Mouse (Mus musculus) liver, postnatal 0 days (tissue): ENCODE data around the gene Slc27a1. TPM values are rescaled to one million over a fixed set of nuclear protein-coding genes. Genes with fewer than 3 reads are reported as not detected.

Experiments
- ATAC-seq: fragments of 200-750 bp; cut with Nextera tagmentation; 2 replicates; pipeline ENCODE4 v1.8.0; 2017; ENCODE audit warnings: mild to moderate bottlenecking, moderate library complexity
- DNase-seq: peaks from one replicate; pipeline ENCODE4 v3.0.0-alpha.2; 2016
- H3K27ac ChIP-seq: fragments of 300-500 bp; sonication (generic); 2 replicates; pipeline ENCODE4 v1.5.1; 2014; ENCODE audit warnings: antibody characterized with exemption, moderate library complexity, mild to moderate bottlenecking, low read depth
- H3K27me3 ChIP-seq: fragments of 300-500 bp; sonication (generic); 2 replicates; pipeline ENCODE4 v1.6.1; 2014; ENCODE audit warnings: low read length, control low read depth, mixed read lengths; ENCODE audit not compliant: insufficient read depth
- H3K36me3 ChIP-seq: fragments of 300-500 bp; sonication (generic); replicated peaks from 2 replicates; pipeline ENCODE4 v1.6.1; 2014; ENCODE audit warnings: mild to moderate bottlenecking, control low read depth, low read length, moderate library complexity, mixed read lengths; ENCODE audit not compliant: insufficient read depth
- H3K4me1 ChIP-seq: fragments of 300-500 bp; sonication (generic); 2 replicates; pipeline ENCODE4 v1.6.1; 2014; ENCODE audit warnings: antibody characterized with exemption, mild to moderate bottlenecking, control low read depth; ENCODE audit not compliant: insufficient read depth
- H3K4me2 ChIP-seq: fragments of 300-500 bp; sonication (generic); 2 replicates; pipeline ENCODE4 v1.6.1; 2014; ENCODE audit warnings: low read depth, mild to moderate bottlenecking, low read length, moderate library complexity, mixed read lengths
- H3K4me3 ChIP-seq: fragments of 300-500 bp; sonication (generic); 2 replicates; pipeline ENCODE4 v1.5.1; 2014; ENCODE audit warnings: low read depth, low read length
- H3K9ac ChIP-seq: fragments of 300-500 bp; sonication (generic); replicated peaks from 2 replicates; pipeline ENCODE4 v1.6.1; 2014; ENCODE audit warnings: mild to moderate bottlenecking, moderate library complexity
- H3K9me3 ChIP-seq: fragments of 300-500 bp; sonication (generic); 2 replicates; pipeline ENCODE4 v1.6.1; 2016; ENCODE audit warnings: mild to moderate bottlenecking, control low read depth, low read length, mixed read lengths
- CTCF ChIP-seq: sonication (generic); IDR thresholded peaks from 2 replicates; pipeline ENCODE4 v1.5.1; 2016; ENCODE audit warnings: antibody characterized with exemption, low read depth
- EP300 ChIP-seq: IDR thresholded peaks from 2 replicates; pipeline ENCODE4 v1.6.1; 2016; ENCODE audit warnings: antibody characterized with exemption, low read depth, mild to moderate bottlenecking
- WGBS: fragments of 180-500 bp; shearing (Covaris S2); extraction: QIAGEN DNeasy Blood & Tissue Kit; methylation state at CpG from one replicate; pipeline ENCODE4 v1.1.7; 2014; ENCODE audit not compliant: insufficient replicate concordance; 5-methylcytosine and 5-hydroxymethylcytosine counted together
- polyA plus RNA-seq: library from polyadenylated mRNA; unstranded; fragments of >200 nt; fragmentation: Nextera tagmentation; extraction: Ambion mirVana; gene quantifications from 2 replicates; pipeline ENCODE4 v1.2.1, GENCODE M21; 2015

The Slc27a1 gene
- polyA plus RNA-seq, 1 experiment from 2014 or later, result 6.8 TPM

DNA sequence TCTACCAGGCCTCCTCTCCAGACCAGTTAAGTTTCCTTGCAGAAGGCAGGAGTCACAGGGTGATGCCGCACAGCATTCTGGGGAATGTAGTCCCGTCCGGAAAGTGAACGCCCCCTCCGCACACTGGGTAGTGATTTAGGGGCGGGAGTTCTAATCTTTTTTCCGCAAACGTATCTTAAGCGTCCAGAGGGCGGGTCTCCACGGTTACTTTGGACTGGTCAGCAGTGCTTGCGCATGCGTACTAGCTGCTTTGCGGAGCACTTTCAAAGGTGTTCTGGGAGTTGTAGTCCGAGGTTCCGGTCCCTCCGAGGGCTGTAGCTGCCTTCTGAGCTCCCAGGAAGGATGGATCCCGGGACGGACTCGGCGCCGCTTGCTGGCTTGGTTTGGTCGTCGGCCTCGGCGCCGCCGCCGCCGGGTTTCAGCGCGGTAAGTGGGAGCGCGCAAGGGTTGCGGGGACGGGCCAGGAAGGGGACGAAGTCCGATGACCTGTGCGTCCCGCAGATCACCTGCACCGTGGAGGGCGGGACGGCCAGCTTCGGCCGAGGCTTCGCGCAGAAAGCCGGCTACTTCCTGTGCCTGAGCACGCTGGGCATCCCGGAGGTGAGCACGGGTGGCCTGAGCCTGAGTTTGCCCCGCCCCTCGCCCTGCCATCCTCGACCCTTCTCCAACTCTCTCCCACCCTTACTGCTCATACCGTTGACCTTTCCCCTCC, 25.9 kb upstream of the Slc27a1 start, which contains the start of gene Mvb12a:
Gene Mvb12a (plus strand): TSS at position 291 of the 712 bp plus-strand sequence.
- DNase-seq (peak; percentile 93), ATAC-seq (peak; percentile 94)
- Histone ChIP-seq H3K9me3 (no peaks in the 10 kb centered on the region), H3K27ac (peak within 1 kb of the TSS; percentile 85), H3K4me3 (peak within 1 kb of the TSS; percentile 68), H3K4me2 (peak within 1 kb of the TSS; percentile 76), H3K4me1 (peaks cover 18% of the 10 kb centered on the region), H3K9ac (peak within 1 kb of the TSS; percentile 66), H3K27me3 (no peaks in the 10 kb centered on the region), H3K36me3 (peaks cover 11% of the 10 kb centered on the region)
- WGBS, result under 1% methylated on average over 55 of the region's 55 CpGs
- TF ChIP-seq CTCF, result no peak

DNA sequence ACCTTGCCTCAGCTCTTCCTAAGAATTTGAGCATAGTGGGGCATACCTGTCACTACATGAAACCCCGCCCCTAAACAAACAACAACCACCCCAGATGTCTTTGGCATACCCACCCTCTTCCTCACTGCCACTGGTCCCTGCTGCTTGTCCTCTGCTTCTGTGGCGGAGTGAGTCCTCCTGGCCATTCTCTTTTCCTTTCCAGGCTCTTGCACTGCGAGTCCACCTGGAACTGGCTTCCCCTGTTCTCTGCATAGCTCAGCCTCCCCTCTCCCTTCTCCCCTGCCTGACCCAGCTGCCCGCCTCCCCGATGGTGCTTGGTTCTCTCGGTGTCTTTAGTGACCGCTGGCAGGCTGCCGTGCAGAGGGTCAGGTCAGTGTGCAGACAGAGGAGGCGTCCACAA, 24.9 kb upstream of the Slc27a1 start:
- no peak for DNase-seq
- 80% methylated on average over 9 of the region's 9 CpGs for WGBS
- Histone ChIP-seq H3K9ac (no peak overlapping the region; the same call in 1 of the 2 replicates), H3K36me3 (peaks cover 15% of the 10 kb centered on the region), H3K9me3 (no peaks in the 10 kb centered on the region), H3K4me1 (peaks cover 9% of the 10 kb centered on the region), H3K4me2 (peak overlapping the region; percentile 76), H3K27me3 (no peaks in the 10 kb centered on the region), H3K4me3 (peak overlapping the region; percentile 68; the same call in 1 of the 2 replicates), H3K27ac (no peak overlapping the region)
- ATAC-seq, result no peak
- no peak for TF ChIP-seq EP300
- no peak for TF ChIP-seq CTCF

DNA sequence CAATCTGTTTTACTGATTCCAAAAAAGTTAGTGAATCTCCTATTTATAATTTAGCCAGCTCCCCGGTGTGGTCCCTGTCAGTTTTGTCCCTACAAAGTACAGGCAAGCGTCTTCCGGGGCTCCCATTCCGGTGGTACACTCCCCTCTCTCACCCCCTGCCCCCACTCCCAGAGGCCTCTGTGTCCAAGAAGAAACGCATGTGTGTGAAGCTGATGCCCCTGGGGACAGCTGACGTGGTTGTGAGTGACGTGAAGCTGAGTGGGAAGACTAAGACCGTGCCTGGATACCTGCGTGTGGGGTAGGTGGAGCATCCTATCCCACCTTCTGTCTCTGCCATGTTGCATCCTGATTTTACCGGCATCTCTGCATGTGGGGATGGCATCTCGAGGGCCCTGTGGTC, 23.6 kb upstream of the Slc27a1 start:
- Histone ChIP-seq H3K4me3 (no peak overlapping the region), H3K27me3 (no peaks in the 10 kb centered on the region), H3K4me1 (peaks cover 9% of the 10 kb centered on the region), H3K4me2 (no peak overlapping the region), H3K9ac (no peak overlapping the region), H3K9me3 (no peaks in the 10 kb centered on the region), H3K27ac (no peak overlapping the region), H3K36me3 (peaks cover 15% of the 10 kb centered on the region)
- DNase-seq, result no peak
- no peak for ATAC-seq
- WGBS, result 82% methylated on average over 11 of the region's 11 CpGs
- TF ChIP-seq EP300 (no peak), CTCF (no peak)

DNA sequence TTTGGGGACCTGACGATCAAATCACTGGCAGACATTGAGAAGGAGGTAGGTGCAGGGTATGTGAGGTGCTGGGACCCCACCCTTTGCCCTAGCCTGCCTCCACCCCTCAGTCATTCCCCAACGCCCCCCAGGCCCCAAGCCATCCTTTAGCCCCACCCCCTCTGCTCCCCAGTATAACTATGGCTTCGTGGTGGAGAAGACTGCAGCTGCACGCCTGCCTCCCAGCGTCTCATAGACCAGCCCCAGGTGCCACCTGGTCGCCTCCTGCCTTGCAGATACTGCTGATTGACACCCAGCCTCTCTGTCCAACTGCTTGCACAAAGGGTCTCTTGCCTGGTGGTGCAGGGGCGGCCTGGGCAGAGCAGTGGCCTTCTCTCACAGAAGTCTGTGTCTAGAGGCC, 21.1 kb upstream of the Slc27a1 start:
- Histone ChIP-seq H3K9me3 (no peaks in the 10 kb centered on the region), H3K4me1 (peaks cover 9% of the 10 kb centered on the region), H3K9ac (no peak overlapping the region), H3K4me3 (no peak overlapping the region), H3K4me2 (no peak overlapping the region), H3K27ac (no peak overlapping the region), H3K36me3 (peaks cover 15% of the 10 kb centered on the region), H3K27me3 (no peaks in the 10 kb centered on the region)
- DNase-seq, result no peak
- WGBS, result 86% methylated on average over 7 of the region's 7 CpGs
- no peak for TF ChIP-seq EP300
- no peak for TF ChIP-seq CTCF
- no peak for ATAC-seq

DNA sequence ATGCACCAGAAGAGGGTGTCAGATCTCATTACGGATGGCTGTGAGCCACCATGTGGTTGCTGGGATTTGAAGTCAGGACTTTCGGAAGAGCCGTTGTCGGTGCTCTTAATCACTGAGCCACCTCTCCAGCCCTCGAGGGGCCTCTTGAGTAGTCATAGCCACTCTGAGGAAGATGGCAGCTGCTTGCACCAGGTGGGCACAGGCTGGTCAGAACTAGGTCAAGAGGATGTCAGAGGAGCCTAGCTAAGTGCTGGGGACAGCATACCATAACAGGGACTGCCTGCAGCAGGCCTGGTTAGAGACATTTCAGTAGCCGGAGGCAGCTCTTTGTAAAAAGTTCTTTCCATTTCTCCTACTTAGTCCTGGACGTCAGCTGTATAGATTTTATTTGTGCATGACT, 17.9 kb upstream of the Slc27a1 start:
- no peaks in the 10 kb centered on the region for H3K9me3 ChIP-seq
- H3K4me2 ChIP-seq, result no peak overlapping the region
- ATAC-seq, result no peak
- H3K27me3 ChIP-seq, result no peaks in the 10 kb centered on the region
- H3K9ac ChIP-seq, result no peak overlapping the region
- H3K36me3 ChIP-seq, result peaks cover 10% of the 10 kb centered on the region
- H3K4me1 ChIP-seq, result no peaks in the 10 kb centered on the region
- 68% methylated on average over 7 of the region's 7 CpGs for WGBS
- DNase-seq, result no peak
- no peak overlapping the region for H3K4me3 ChIP-seq
- TF ChIP-seq EP300, result no peak
- TF ChIP-seq CTCF, result no peak
- no peak overlapping the region for H3K27ac ChIP-seq

DNA sequence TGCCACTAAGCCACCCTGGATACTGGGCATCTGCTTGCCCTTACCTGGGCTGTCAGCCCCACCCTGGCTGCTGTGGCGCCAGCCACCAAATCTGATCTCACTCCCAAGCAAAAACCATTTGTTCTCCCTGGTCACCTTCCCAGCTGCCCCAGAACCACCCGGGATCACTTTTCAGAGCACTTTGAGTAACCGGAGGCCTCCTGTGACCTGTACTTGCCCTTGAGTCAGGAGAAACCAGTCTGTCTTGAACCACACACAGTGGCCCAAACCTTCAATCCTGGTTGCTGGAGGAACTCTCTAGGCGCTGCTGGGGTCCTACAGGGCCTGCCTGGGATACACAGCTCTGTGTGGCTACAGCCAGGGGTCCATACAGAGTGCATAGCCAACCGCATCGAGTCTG, 15.9 kb upstream of the Slc27a1 start:
- Histone ChIP-seq H3K9ac (no peak overlapping the region), H3K4me1 (no peaks in the 10 kb centered on the region), H3K27ac (no peak overlapping the region), H3K4me3 (no peak overlapping the region), H3K4me2 (no peak overlapping the region), H3K27me3 (peaks cover 4% of the 10 kb centered on the region), H3K9me3 (no peaks in the 10 kb centered on the region), H3K36me3 (peaks cover 5% of the 10 kb centered on the region; the same call in 1 of the 2 replicates)
- 61% methylated on average over 6 of the region's 6 CpGs for WGBS
- TF ChIP-seq EP300 (no peak), CTCF (no peak)
- DNase-seq (no peak), ATAC-seq (no peak)
